Mouse (Mus musculus) liver, adult 2 months (tissue): Measurements from ENCODE around the gene Fat3. TPM values are rescaled to one million over a fixed set of nuclear protein-coding genes. Genes with fewer than 3 reads are reported as not detected.
A peak's percentile ranks its signal among the peaks of the same experiment; 100 is the strongest.

Experiments
- DNase-seq: peaks from one replicate; pipeline ENCODE4 v3.0.0-alpha.2; 2011; ENCODE audit warnings: low read depth, low spot score; ENCODE audit errors: extremely low read depth
- H3K27ac ChIP-seq: fragments of 200-500 bp; replicated peaks from 2 replicates; pipeline ENCODE4 v1.5.1; 2012; ENCODE audit warnings: low read depth, mild to moderate bottlenecking, control low read depth, inconsistent platforms, low read length; ENCODE audit not compliant: insufficient read depth
- H3K27me3 ChIP-seq: fragments of 200-500 bp; 2 replicates; pipeline ENCODE4 v1.6.1; 2012; ENCODE audit warnings: mild to moderate bottlenecking, moderate library complexity, low read length, inconsistent platforms; ENCODE audit not compliant: control insufficient read depth, insufficient read depth
- H3K36me3 ChIP-seq: fragments of 200-500 bp; 2 replicates; pipeline ENCODE4 v1.6.1; 2012; ENCODE audit warnings: low read length, inconsistent platforms; ENCODE audit not compliant: control insufficient read depth, insufficient read depth
- H3K4me1 ChIP-seq: fragments of 200-500 bp; 2 replicates; pipeline ENCODE4 v1.6.1; 2011; ENCODE audit warnings: low read length; ENCODE audit not compliant: control insufficient read depth, insufficient read depth
- H3K4me3 ChIP-seq: fragments of 200-500 bp; 2 replicates; pipeline ENCODE4 v1.5.1; 2011; ENCODE audit warnings: low read depth, mild to moderate bottlenecking, control low read depth, low read length, moderate library complexity; ENCODE audit not compliant: insufficient read depth
- H3K79me2 ChIP-seq: fragments of 200-500 bp; 2 replicates; pipeline ENCODE4 v1.6.1; 2012; ENCODE audit warnings: inconsistent platforms, mild to moderate bottlenecking, low read length, moderate library complexity; ENCODE audit not compliant: control insufficient read depth, insufficient read depth
- H3K9ac ChIP-seq: fragments of 200-500 bp; 2 replicates; pipeline ENCODE4 v1.6.1; 2012; ENCODE audit warnings: low read depth, mild to moderate bottlenecking, control low read depth, inconsistent platforms, low read length
- CTCF ChIP-seq: fragments of 200-500 bp; IDR thresholded peaks from 2 replicates; pipeline ENCODE4 v1.5.1; 2011; ENCODE audit warnings: low read depth, low read length, control low read depth
- POLR2A ChIP-seq: fragments of 200-500 bp; IDR thresholded peaks from 2 replicates; pipeline ENCODE4 v1.6.1; 2011; ENCODE audit warnings: low read length, control low read depth; ENCODE audit not compliant: insufficient read depth; ENCODE audit errors: extremely low read depth
- WGBS: fragments of 180-500 bp; shearing (Covaris S2); methylation state at CpG from one replicate; pipeline ENCODE4 v1.1.7; 2018; 5-methylcytosine and 5-hydroxymethylcytosine counted together
- polyA plus RNA-seq: library from polyadenylated mRNA; depleted of rRNA; stranded (reverse); fragments of >200 nt; gene quantifications from 2 replicates; pipeline ENCODE4 v1.2.3, GENCODE M21; 2012
- total RNA-seq: library from RNA; depleted of rRNA; stranded (reverse); fragments of >200 nt; gene quantifications from 2 replicates; pipeline ENCODE4 v1.2.3, GENCODE M21; 2014

Fat3 gene
- total and polyA plus RNA-seq, 2 experiments = 0.09 TPM; not detected in 1

GRCm38 (mm10) chr9:16501990-16502672 lies 1.0 kb upstream of the Fat3 start:
- Histone ChIP-seq H3K27me3 (peaks cover 23% of the 10 kb centered on the region; the same call in 1 of the 2 replicates), H3K4me1 (peaks cover 7% of the 10 kb centered on the region), H3K9ac (no peak overlapping the region), H3K36me3 (no peaks in the 10 kb centered on the region), H3K79me2 (no peaks in the 10 kb centered on the region), H3K27ac (no peak overlapping the region), H3K4me3 (no peak overlapping the region)
- no peak for DNase-seq
- 2% methylated on average over 52 of the region's 52 CpGs for WGBS
- TF ChIP-seq CTCF (no peak), POLR2A (no peak)

- Histone ChIP-seq H3K9ac (0 out of 2 replicates have a peak overlapping the region, but pooled peaks have one; percentile 30), H3K4me3 (no peak overlapping the region), H3K4me1 (peaks cover 7% of the 10 kb centered on the region), H3K79me2 (no peaks in the 10 kb centered on the region), H3K27ac (no peak overlapping the region), H3K36me3 (no peaks in the 10 kb centered on the region), H3K27me3 (peaks cover 23% of the 10 kb centered on the region; the same call in 1 of the 2 replicates)
- WGBS = 2% methylated on average over 41 of the region's 41 CpGs
- TF ChIP-seq CTCF = no peak
- TF ChIP-seq POLR2A = no peak
- no peak for DNase-seq
These were observed 501 bp downstream of the Fat3 start for GRCm38 (mm10) chr9:16500382-16501185.

GRCm38 (mm10) chr9:16499621-16500381 lies 1.3 kb downstream of the Fat3 start:
- 0 out of 2 replicates have a peak overlapping the region, but pooled peaks have one; percentile 30 for H3K9ac ChIP-seq
- peaks cover 7% of the 10 kb centered on the region for H3K4me1 ChIP-seq
- DNase-seq = peak; percentile 16
- TF ChIP-seq CTCF = no peak
- TF ChIP-seq POLR2A = no peak
- no peaks in the 10 kb centered on the region for H3K36me3 ChIP-seq
- no peak overlapping the region for H3K4me3 ChIP-seq
- H3K79me2 ChIP-seq = no peaks in the 10 kb centered on the region
- WGBS = 2% methylated on average over 35 of the region's 35 CpGs
- H3K27ac ChIP-seq = no peak overlapping the region
- H3K27me3 ChIP-seq = peaks cover 23% of the 10 kb centered on the region; the same call in 1 of the 2 replicates

- 21% methylated on average over 4 of the region's 4 CpGs for WGBS
- H3K27ac ChIP-seq = no peak overlapping the region
- H3K4me3 ChIP-seq = no peak overlapping the region
- no peak for DNase-seq
- peaks cover 7% of the 10 kb centered on the region for H3K4me1 ChIP-seq
- no peak for TF ChIP-seq POLR2A
- no peak for TF ChIP-seq CTCF
- H3K36me3 ChIP-seq = no peaks in the 10 kb centered on the region
- no peaks in the 10 kb centered on the region for H3K79me2 ChIP-seq
- H3K27me3 ChIP-seq = peaks cover 23% of the 10 kb centered on the region; the same call in 1 of the 2 replicates
- no peak overlapping the region for H3K9ac ChIP-seq
These were observed 2.2 kb downstream of the Fat3 start for GRCm38 (mm10) chr9:16498876-16499275.

- H3K79me2 ChIP-seq = no peaks in the 10 kb centered on the region
- peaks cover 23% of the 10 kb centered on the region; the same call in 1 of the 2 replicates for H3K27me3 ChIP-seq
- no peak overlapping the region for H3K4me3 ChIP-seq
- no peak overlapping the region for H3K27ac ChIP-seq
- WGBS = 94% methylated on average over 1 of the region's 1 CpGs
- no peaks in the 10 kb centered on the region for H3K36me3 ChIP-seq
- peaks cover 7% of the 10 kb centered on the region for H3K4me1 ChIP-seq
- TF ChIP-seq POLR2A = no peak
- no peak for TF ChIP-seq CTCF
- H3K9ac ChIP-seq = no peak overlapping the region
- DNase-seq = no peak
These were observed 3.7 kb downstream of the Fat3 start for GRCm38 (mm10) chr9:16497361-16497760.
